Mouse (Mus musculus) neural tube, embryonic 12.5 days (tissue): Measurements from ENCODE around the gene Upp1. TPM values are rescaled to one million over a fixed set of nuclear protein-coding genes. Genes with fewer than 3 reads are reported as not detected.

ENCODE experiments used
- ATAC-seq: fragments of 200-750 bp; cut with Nextera tagmentation; 2 replicates; pipeline ENCODE4 v1.8.0; 2017; ENCODE audit warnings: low read depth, mild to moderate bottlenecking, moderate TSS enrichment, moderate library complexity; ENCODE audit not compliant: low FRiP score
- H3K27ac ChIP-seq: fragments of 300-500 bp; sonication (generic); 2 replicates; pipeline ENCODE4 v1.5.1; 2016
- H3K27me3 ChIP-seq: fragments of 300-500 bp; sonication (generic); replicated peaks from 2 replicates; pipeline ENCODE4 v1.6.1; 2016; ENCODE audit warnings: mild to moderate bottlenecking
- H3K36me3 ChIP-seq: fragments of 300-500 bp; sonication (generic); 2 replicates; pipeline ENCODE4 v1.6.1; 2016; ENCODE audit warnings: mild to moderate bottlenecking
- H3K4me1 ChIP-seq: fragments of 300-500 bp; sonication (generic); 2 replicates; pipeline ENCODE4 v1.6.1; 2016
- H3K4me2 ChIP-seq: fragments of 300-500 bp; sonication (generic); replicated peaks from 2 replicates; pipeline ENCODE4 v1.6.1; 2016; ENCODE audit warnings: mild to moderate bottlenecking
- H3K4me3 ChIP-seq: fragments of 300-500 bp; sonication (generic); 2 replicates; pipeline ENCODE4 v1.5.1; 2016
- H3K9ac ChIP-seq: fragments of 300-500 bp; sonication (generic); 2 replicates; pipeline ENCODE4 v1.6.1; 2016; ENCODE audit warnings: mild to moderate bottlenecking
- H3K9me3 ChIP-seq: fragments of 300-500 bp; sonication (generic); 2 replicates; pipeline ENCODE4 v1.6.1; 2016; ENCODE audit warnings: mild to moderate bottlenecking
- WGBS: fragments of 180-500 bp; shearing (Covaris S2); methylation state at CpG from one replicate; pipeline ENCODE4 v1.1.7; 2016; 5-methylcytosine and 5-hydroxymethylcytosine counted together
- polyA plus RNA-seq: library from polyadenylated mRNA; unstranded; fragments of >200 nt; fragmentation: Nextera tagmentation; extraction: Ambion mirVana; gene quantifications from 2 replicates; pipeline ENCODE4 v1.2.1, GENCODE M21; 2016

Gene Upp1
- 4.2 and 4.8 TPM in 2 replicates for polyA plus RNA-seq

DNA sequence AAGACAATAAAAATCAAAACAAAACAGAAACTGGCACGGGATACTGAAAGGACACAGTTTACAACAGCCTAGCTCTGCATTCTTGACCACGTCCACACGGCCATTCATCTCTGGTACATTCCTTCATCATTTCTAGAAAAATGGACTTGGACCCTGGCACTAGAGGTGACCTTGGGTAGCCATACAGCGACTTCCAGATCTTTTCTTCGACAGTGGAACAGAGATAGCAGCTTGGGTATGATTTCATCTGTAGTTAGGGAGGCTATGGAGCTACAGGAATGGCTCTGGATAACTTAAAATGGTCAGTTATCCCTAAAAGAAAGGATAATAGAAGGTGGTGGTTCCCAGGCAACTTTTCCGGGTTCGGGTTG is at the start of gene Upp1:
TSS of gene Upp1 (plus strand) at position 54 of the 371 bp plus-strand sequence.
- no peaks in the 10 kb centered on the region for H3K9me3 ChIP-seq
- no peak within 1 kb of the TSS for H3K27ac ChIP-seq
- H3K9ac ChIP-seq, result 0 out of 2 replicates have a peak within 1 kb of the TSS, but pooled peaks have one; percentile 36
- peak within 1 kb of the TSS; percentile 94 for H3K4me2 ChIP-seq
- peaks cover 47% of the 10 kb centered on the region for H3K27me3 ChIP-seq
- WGBS, result 0% methylated on average over 7 of the region's 7 CpGs
- H3K36me3 ChIP-seq, result no peaks in the 10 kb centered on the region
- peaks cover 21% of the 10 kb centered on the region for H3K4me1 ChIP-seq
- peak; percentile 4; the same call in 1 of the 2 replicates for ATAC-seq
- peak within 1 kb of the TSS; percentile 39 for H3K4me3 ChIP-seq

DNA sequence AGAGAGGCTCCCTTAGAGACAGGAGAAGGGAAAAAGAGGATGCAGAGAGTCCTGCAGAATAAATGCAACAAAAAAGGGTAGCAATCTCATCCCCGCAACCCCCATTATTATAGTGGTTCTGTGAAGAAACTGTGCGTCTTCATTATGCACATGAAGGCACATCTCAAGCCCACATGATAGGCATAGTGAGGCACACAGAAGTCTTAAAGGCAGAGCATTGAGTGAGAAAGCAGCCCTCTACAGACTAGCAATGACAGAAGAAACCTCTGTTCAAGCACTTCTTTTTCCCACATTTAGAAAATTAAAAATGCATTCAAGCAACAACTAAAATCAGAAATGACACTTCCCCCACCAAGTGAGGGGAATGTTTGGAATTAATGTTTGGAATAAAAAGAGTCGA is 41.5 kb upstream of the Upp1 start:
- Histone ChIP-seq H3K27me3 (no peaks in the 10 kb centered on the region), H3K4me3 (no peak overlapping the region), H3K4me2 (no peak overlapping the region), H3K9me3 (no peaks in the 10 kb centered on the region), H3K4me1 (no peaks in the 10 kb centered on the region), H3K36me3 (no peaks in the 10 kb centered on the region), H3K9ac (no peak overlapping the region), H3K27ac (no peak overlapping the region)
- ATAC-seq, result no peak
- 91% methylated on average over 3 of the region's 3 CpGs for WGBS

DNA sequence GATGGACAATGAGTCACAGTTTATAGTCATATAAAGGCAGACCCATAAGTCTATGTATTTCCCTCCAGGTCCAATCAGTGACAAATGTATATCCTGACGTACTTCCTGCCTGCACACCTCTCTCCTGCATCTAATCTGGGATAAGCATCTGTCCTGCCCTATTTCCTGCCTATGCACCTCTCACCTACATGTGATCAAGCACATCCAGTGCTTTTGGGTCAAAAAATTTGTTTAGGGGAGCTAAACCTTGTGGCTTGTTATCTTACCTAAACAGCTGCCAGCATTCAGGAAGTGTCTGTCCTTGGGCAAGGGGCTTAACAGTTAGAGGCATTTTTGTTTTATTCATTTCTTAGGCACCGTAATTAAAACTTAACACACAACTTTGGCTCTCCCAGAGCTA is 4.7 kb upstream of the Upp1 start:
- no peak overlapping the region for H3K9ac ChIP-seq
- peaks cover 10% of the 10 kb centered on the region; the same call in 1 of the 2 replicates for H3K4me1 ChIP-seq
- 82% methylated on average over 2 of the region's 2 CpGs for WGBS
- no peaks in the 10 kb centered on the region for H3K36me3 ChIP-seq
- H3K27ac ChIP-seq, result no peak overlapping the region
- peaks cover 26% of the 10 kb centered on the region for H3K27me3 ChIP-seq
- H3K4me3 ChIP-seq, result no peak overlapping the region
- H3K4me2 ChIP-seq, result no peak overlapping the region
- no peaks in the 10 kb centered on the region for H3K9me3 ChIP-seq
- ATAC-seq, result no peak

DNA sequence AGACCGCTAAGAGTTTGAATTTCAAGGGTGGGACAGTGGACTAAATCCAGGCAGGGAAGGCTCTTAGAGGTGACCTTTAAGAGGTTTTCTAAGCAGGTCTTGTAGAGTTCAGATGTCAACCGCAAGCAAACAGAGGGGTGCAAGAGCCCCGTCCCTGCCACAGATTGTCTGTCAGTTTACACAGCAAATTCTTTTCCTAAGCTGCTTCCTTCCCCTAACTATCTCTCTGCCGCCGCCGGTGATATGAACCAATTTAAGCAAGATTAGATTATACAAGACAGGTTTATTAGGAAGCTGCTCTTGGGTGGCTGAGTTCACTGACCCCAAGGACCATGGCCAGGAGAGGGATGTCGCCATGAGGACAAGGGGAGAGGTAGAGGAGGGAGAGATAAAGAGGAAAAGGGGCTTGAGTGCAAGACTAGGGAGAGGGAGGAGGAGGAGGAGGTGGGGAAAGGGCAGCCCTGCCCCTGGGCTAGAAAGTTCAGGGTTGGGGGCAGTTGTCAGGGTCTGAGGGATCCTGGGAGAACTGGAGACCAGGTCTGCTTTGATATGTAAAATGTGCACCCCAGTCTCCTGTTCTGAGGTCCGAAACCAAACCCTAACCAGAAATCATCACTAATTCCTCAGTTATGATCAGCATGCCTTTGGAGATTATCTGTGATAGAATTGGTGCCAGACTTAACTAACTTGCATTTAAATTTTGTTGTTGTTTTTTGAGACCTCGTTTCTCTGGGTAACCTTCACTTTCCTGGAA is 2.4 kb upstream of the Upp1 start:
- H3K9ac ChIP-seq, result no peak overlapping the region
- no peaks in the 10 kb centered on the region for H3K36me3 ChIP-seq
- H3K4me3 ChIP-seq, result no peak overlapping the region
- ATAC-seq, result no peak
- WGBS, result 15% methylated on average over 9 of the region's 9 CpGs
- H3K4me2 ChIP-seq, result peak overlapping the region; percentile 34
- peaks cover 41% of the 10 kb centered on the region for H3K27me3 ChIP-seq
- H3K9me3 ChIP-seq, result no peaks in the 10 kb centered on the region
- H3K4me1 ChIP-seq, result peaks cover 21% of the 10 kb centered on the region
- H3K27ac ChIP-seq, result no peak overlapping the region

DNA sequence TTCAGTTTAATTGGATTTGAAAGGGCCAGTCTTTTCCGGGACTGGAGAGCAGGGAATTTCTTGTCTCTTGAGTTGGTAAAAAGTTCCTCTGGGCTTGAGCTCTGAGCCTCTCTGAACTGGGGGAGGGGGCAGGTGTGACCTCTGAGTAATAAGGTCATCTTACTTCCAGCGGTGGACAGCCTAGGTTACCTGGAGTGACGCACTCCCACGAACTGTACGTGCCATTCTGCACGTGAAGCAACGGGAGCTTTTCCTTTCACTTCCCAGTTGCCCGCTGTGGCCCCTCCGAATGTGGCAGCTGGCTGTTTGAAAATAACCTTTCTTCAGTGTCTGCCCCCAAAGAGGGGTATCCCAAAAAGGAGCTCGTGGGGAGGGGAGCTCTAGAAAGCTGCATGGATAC is 1.8 kb upstream of the Upp1 start:
- H3K4me3 ChIP-seq, result no peak overlapping the region
- no peak for ATAC-seq
- H3K27ac ChIP-seq, result no peak overlapping the region
- H3K4me2 ChIP-seq, result peak overlapping the region; percentile 34
- WGBS, result under 1% methylated on average over 10 of the region's 10 CpGs
- peaks cover 46% of the 10 kb centered on the region for H3K27me3 ChIP-seq
- H3K9me3 ChIP-seq, result no peaks in the 10 kb centered on the region
- H3K4me1 ChIP-seq, result peaks cover 21% of the 10 kb centered on the region
- no peaks in the 10 kb centered on the region for H3K36me3 ChIP-seq
- no peak overlapping the region for H3K9ac ChIP-seq

DNA sequence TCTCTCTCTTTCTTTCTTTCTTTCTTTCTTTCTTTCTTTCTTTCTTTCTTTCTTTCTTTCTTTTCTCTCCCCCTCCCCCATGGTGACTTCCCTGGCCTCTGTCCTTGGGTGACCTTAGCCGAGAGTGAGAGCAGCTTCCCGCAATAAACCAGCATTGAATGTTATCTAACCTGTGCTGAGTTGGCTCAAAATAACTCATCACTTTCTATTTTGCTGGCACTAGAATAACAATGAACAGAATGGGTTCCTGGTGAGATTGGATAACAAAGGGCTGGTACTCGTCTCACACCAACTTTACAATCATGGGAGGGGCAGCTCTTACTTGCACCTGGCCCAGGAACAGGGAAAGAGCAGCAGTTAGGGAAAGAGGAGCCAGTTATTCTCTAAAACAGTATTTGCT is 987 bp upstream of the Upp1 start:
- H3K36me3 ChIP-seq, result no peaks in the 10 kb centered on the region
- H3K4me3 ChIP-seq, result no peak overlapping the region
- no peak overlapping the region; the same call in 1 of the 2 replicates for H3K4me2 ChIP-seq
- no peak overlapping the region for H3K27ac ChIP-seq
- ATAC-seq, result no peak
- no peaks in the 10 kb centered on the region for H3K9me3 ChIP-seq
- H3K9ac ChIP-seq, result no peak overlapping the region
- WGBS, result 3% methylated on average over 3 of the region's 3 CpGs
- peaks cover 47% of the 10 kb centered on the region for H3K27me3 ChIP-seq
- H3K4me1 ChIP-seq, result peaks cover 21% of the 10 kb centered on the region

DNA sequence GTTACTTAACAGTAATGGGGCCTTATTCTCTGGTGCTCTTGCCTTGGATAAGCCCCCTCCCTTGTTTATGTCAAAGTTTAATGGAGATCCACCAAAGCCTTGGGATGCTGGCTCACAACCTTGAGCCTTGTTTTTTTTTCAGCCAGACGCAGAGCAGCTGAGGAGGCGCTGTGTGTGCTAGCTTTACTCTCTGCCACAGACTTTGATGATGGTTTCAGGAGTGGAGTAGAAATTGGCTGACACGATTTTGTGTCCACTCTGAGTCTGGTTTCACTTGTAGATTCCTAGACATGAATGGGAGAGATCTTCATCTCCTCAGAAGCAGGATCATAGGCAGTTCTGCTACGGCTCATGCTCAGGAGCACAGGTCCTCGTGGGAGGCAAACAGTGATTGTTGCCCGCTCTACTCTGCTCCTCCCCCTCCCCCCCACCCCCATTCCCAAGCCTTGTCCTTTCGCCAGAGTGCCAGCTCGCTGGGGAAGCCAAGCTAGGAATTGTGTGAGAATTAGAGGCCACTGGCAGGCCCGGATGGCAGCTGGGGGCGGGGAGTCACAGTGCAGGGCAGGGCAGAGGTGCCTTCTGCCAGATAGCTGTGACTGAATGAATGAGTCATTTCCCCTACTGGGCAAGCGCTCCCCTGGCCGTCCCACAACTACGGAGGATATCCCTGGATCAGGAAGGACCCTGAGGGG is 399 bp upstream of the Upp1 start:
- peaks cover 47% of the 10 kb centered on the region for H3K27me3 ChIP-seq
- ATAC-seq, result peak; percentile 54; the same call in 1 of the 2 replicates

DNA sequence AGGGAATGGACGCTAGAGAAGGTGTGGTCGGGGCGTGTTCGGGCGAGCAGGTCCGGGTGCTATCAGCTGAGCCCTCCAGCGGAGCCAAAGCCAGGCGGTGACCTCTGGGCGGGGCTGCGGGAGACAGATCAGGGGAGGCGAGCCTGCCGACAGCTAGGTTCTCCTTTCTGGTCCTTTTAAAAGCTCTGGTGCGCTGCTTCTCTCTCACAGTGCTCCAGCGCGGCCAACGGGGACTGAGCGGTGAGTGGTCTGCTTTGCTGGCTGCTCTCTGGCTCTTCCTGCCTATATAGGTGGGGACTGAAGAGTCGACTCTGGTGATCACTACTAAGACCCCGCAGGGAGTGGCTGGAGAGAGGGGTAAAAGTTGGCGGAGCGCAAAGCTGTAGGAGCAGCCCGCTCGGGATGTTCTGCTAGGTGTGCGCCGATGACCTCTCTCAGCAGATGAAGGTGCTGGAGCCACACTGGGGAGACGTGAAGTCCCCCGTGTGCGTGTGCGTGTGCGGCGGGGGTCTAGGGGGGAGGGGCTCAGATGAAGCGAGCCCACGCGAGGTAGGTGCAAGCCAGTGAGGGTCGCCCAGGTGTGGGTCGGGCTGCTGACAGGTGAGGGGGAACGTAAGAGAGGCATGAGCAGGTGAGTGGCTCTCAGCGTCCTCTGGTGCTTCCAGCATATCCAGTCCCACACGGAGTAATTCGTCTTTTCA is 668 bp downstream of the Upp1 start:
- H3K9me3 ChIP-seq, result no peaks in the 10 kb centered on the region
- WGBS, result under 1% methylated on average over 40 of the region's 40 CpGs
- ATAC-seq, result peak; percentile 34; the same call in 1 of the 2 replicates
- no peak overlapping the region for H3K27ac ChIP-seq
- 0 out of 2 replicates have a peak overlapping the region, but pooled peaks have one; percentile 36 for H3K9ac ChIP-seq
- H3K4me1 ChIP-seq, result peaks cover 21% of the 10 kb centered on the region
- H3K4me2 ChIP-seq, result peak overlapping the region; percentile 94
- H3K36me3 ChIP-seq, result no peaks in the 10 kb centered on the region
- peak overlapping the region; percentile 39 for H3K4me3 ChIP-seq
- H3K27me3 ChIP-seq, result peaks cover 47% of the 10 kb centered on the region

More for the DNA sequence above, 399 bp upstream of the Upp1 start:
- 2% methylated on average over 13 of the region's 13 CpGs for WGBS
- H3K4me1 ChIP-seq, result peaks cover 21% of the 10 kb centered on the region
- H3K9me3 ChIP-seq, result no peaks in the 10 kb centered on the region
- no peaks in the 10 kb centered on the region for H3K36me3 ChIP-seq
- H3K4me3 ChIP-seq, result peak overlapping the region; percentile 39
- H3K4me2 ChIP-seq, result peak overlapping the region; percentile 94
- H3K9ac ChIP-seq, result 0 out of 2 replicates have a peak overlapping the region, but pooled peaks have one; percentile 5
- no peak overlapping the region for H3K27ac ChIP-seq

DNA sequence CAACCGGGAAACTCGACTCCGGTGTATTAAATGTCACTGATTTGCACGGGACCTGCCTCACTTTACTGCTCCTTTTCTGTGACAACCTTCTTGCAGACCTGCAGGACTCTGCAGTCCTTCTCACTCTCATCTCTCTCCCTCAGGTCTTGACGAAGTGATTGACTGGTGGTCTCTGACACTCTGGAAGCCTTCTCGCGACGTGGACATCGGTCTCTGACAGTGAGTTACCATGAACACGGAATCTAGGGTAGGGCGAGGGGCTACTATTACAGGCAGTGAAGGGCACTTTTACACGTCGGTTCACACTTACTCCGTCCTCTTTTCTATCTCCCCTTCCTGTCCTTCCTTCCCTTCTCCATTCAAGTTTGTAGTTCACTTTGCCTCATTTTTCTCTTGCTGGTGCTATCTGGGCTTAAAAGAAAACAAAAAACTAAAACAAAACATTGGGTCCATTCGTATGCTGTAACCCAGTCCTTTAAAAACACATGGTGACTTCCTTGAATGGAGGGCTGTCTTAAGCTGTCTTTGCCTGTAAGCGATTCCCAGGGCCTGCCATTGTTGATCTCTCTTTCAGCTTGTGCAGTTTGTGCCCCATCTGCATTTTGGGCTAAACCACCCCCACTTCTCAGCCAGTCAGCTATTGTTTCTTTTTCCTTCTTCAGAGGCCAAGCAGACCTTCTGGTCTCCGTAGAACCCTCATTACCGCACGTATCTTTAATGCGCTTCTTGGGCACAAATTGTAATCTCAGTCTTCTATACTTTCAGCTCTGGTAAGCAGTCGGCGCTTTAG is 1.5 kb downstream of the Upp1 start:
- Histone ChIP-seq H3K9me3 (no peaks in the 10 kb centered on the region), H3K4me3 (peak overlapping the region; percentile 39), H3K27me3 (peaks cover 45% of the 10 kb centered on the region), H3K9ac (no peak overlapping the region), H3K27ac (no peak overlapping the region), H3K4me1 (peaks cover 21% of the 10 kb centered on the region), H3K36me3 (no peaks in the 10 kb centered on the region), H3K4me2 (peak overlapping the region; percentile 94)
- ATAC-seq, result no peak
- WGBS, result 3% methylated on average over 22 of the region's 22 CpGs

DNA sequence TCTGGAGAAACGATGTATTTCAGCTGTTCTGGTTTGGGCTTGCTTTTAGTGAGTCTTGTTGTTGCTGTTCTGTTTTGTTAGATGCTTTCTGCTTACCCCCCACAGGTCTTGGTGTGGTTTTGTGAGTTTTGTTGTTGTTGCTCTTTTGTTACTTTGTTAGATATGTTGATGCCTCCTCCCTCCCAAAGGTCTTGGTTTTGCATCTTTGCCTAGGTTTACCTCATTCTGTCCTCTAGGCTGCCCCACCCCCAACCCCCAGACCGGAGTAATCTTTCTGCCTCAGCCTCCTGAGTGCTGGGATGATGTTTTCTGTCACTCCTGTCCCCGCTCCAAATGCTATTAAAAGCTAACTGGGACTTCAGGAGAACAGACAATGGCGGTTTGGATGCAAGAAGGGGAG is 4.4 kb downstream of the Upp1 start:
- H3K9ac ChIP-seq, result no peak overlapping the region
- H3K9me3 ChIP-seq, result no peaks in the 10 kb centered on the region
- H3K4me2 ChIP-seq, result no peak overlapping the region
- no peaks in the 10 kb centered on the region for H3K36me3 ChIP-seq
- 79% methylated on average over 4 of the region's 4 CpGs for WGBS
- H3K4me3 ChIP-seq, result no peak overlapping the region
- no peak for ATAC-seq
- no peak overlapping the region for H3K27ac ChIP-seq
- peaks cover 20% of the 10 kb centered on the region for H3K4me1 ChIP-seq
- H3K27me3 ChIP-seq, result peaks cover 30% of the 10 kb centered on the region

DNA sequence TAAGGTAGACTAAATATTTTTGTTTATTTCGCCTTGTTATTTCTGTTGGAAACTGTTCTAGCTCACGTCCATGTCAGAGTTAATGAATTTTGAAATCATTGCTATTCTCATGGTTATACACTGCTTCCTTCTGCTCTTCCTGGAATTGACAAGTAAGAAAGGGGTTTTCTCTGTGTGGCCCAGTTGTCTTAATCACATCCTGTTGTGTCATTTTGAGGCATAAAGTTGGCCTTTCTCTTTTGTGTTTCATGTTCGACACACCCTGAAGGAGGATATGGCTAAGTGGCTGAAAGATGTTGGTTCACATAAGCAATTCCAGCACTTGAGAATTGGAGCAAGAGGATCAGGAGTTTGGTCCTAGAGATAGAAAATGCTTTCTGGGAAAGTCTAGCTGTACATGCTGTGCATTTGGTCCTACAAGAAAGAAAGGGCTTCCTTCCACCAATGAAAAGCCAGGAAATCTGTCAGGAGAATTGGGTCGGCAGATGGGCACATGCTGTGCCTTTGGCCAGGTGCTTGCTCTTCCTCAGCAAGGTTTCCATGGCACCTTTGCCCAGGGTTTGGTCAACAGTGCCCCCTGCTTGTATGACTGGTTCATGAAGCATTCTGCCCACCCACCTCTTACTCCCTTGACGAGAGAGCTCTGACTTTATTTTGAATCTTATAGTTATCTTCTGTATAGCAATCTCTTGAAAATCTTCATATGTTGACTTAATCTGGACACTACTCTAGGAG is 8.6 kb downstream of the Upp1 start:
- Histone ChIP-seq H3K36me3 (no peaks in the 10 kb centered on the region), H3K9ac (no peak overlapping the region), H3K4me3 (no peak overlapping the region), H3K4me1 (no peaks in the 10 kb centered on the region), H3K27me3 (no peaks in the 10 kb centered on the region), H3K27ac (no peak overlapping the region), H3K9me3 (no peaks in the 10 kb centered on the region), H3K4me2 (no peak overlapping the region)
- no peak for ATAC-seq
- WGBS, result 75% methylated on average over 5 of the region's 5 CpGs
